Mouse (Mus musculus) frontal cortex, postnatal 10 days (tissue): Measurements from ENCODE around the gene Fam222a.

ENCODE experiments used
- DNase-seq, 2 experiments: peaks; one replicate each; pipeline ENCODE4 v3.0.0; 2022; ENCODE audit warnings: low spot score in 2 of 2, mixed read lengths in 1 of 2

Gene Fam222a

GRCm38 (mm10) chr5:114583046-114583445 lies 15.2 kb downstream of the Fam222a start:
- no peak for DNase-seq

- DNase-seq, result no peak
These were observed 15.8 kb downstream of the Fam222a start for GRCm38 (mm10) chr5:114583490-114584175.

GRCm38 (mm10) chr5:114584293-114585104 lies 16.7 kb downstream of the Fam222a start:
- no peak for DNase-seq

- no peak for DNase-seq
These were observed 17.9 kb downstream of the Fam222a start for GRCm38 (mm10) chr5:114585682-114586081.

GRCm38 (mm10) chr5:114587908-114588307 lies 20.1 kb downstream of the Fam222a start:
- DNase-seq, result no peak

- DNase-seq, result no peak
These were observed 20.6 kb downstream of the Fam222a start for GRCm38 (mm10) chr5:114588416-114588815.

GRCm38 (mm10) chr5:114589026-114589425 lies 21.2 kb downstream of the Fam222a start:
- no peak for DNase-seq

GRCm38 (mm10) chr5:114589454-114589853 lies 21.6 kb downstream of the Fam222a start:
- DNase-seq, result no peak

- no peak for DNase-seq
These were observed 22.5 kb downstream of the Fam222a start for GRCm38 (mm10) chr5:114590043-114590913.

- DNase-seq, result no peak
These were observed 23.3 kb downstream of the Fam222a start for GRCm38 (mm10) chr5:114591151-114591561.

- DNase-seq, result no peak
These were observed 24.8 kb downstream of the Fam222a start for GRCm38 (mm10) chr5:114592463-114593160.

GRCm38 (mm10) chr5:114593161-114593821 lies 25.5 kb downstream of the Fam222a start:
- DNase-seq, result no peak

- DNase-seq, result no peak
These were observed 26.1 kb downstream of the Fam222a start for GRCm38 (mm10) chr5:114593949-114594348.

- no peak for DNase-seq
These were observed 27.0 kb downstream of the Fam222a start for GRCm38 (mm10) chr5:114594741-114595241.

GRCm38 (mm10) chr5:114596604-114597003 lies 28.8 kb downstream of the Fam222a start:
- no peak for DNase-seq

GRCm38 (mm10) chr5:114597222-114597621 lies 29.4 kb downstream of the Fam222a start:
- DNase-seq, result no peak

GRCm38 (mm10) chr5:114597652-114598051 lies 29.8 kb downstream of the Fam222a start:
- no peak for DNase-seq

- no peak for DNase-seq
These were observed 34.2 kb downstream of the Fam222a start for GRCm38 (mm10) chr5:114602012-114602411.

- no peak for DNase-seq
These were observed 36.2 kb downstream of the Fam222a start for GRCm38 (mm10) chr5:114603975-114604374.

GRCm38 (mm10) chr5:114604781-114605290 lies 37.0 kb downstream of the Fam222a start:
- no peak for DNase-seq
